Mouse (Mus musculus) yolk sac, embryonic 10.5 days (tissue): ENCODE measurements around the gene Zdhhc19.

Experiments used
- DNase-seq: peaks from one replicate; pipeline ENCODE4 v3.0.0-alpha.2; 2017; ENCODE audit warnings: low spot score

Gene Zdhhc19

GRCm38 (mm10) chr16:32495965-32496364 is at the start of gene Zdhhc19:
Gene Zdhhc19, plus strand, starts transcription at chr16:32496265.
- DNase-seq = no peak

GRCm38 (mm10) chr16:32446563-32447138 is 49.4 kb upstream of the Zdhhc19 start:
- no peak for DNase-seq

DNA sequence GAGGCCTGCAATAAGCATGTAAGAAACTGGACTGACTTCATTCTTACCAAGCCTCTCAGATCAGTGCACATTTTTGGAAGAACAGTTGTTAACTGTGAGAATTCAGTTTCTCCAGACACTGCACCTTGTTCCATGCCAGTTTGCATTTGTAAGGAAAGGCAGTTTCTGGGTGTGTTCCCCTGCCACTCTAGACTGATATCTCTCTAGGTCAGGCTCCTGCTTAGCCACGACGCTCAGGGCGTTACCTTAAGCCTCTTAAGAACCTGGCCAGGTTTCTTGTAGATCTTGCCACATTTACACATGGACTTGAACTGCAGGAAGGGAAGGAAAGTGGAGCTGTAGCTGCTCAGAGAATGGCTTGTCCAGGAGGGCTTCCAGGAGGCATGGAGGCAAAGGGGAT is 46.4 kb upstream of the Zdhhc19 start:
- no peak for DNase-seq

GRCm38 (mm10) chr16:32450133-32450532 is 45.9 kb upstream of the Zdhhc19 start:
- DNase-seq = no peak

GRCm38 (mm10) chr16:32453102-32453501 is 43.0 kb upstream of the Zdhhc19 start:
- DNase-seq = no peak

GRCm38 (mm10) chr16:32454646-32455045 is 41.4 kb upstream of the Zdhhc19 start:
- DNase-seq = no peak

DNA sequence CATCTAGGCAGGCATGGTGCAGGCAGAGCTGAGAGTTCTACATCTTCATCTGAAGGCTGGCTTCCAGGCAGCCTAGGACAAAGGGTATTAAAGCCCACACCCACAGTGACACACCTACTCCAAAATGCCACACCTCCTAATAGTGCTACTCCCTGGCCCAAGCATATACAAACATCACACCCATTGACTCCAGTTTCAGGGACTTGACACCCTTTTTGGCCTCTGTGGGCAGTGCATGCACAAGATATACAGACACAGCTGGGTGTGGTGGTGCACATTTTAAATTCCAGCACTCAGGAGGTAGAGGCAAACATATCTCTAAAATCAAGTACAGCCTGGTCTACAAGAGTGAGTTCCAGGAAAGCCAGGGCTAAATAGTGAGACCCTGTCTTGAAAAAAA is 40.0 kb upstream of the Zdhhc19 start:
- DNase-seq = no peak

DNA sequence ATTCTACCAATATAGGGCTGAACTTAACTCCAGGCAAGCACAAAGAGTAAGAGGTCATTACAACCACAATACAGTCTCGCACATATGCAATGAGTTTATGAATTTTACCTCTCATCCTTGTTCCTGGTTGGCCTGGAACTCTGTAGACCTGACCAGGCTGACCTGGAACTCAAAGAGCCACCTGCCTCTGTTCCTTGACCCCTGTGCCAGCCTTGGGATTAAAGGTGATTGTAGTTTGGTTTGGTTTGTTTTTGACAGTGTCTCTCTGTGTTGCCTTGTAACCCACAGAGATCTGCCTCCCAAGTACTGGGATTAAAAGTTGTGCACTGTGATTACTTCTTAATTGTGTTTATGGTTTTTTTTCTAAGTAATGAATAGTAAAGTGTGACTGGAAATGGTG is 39.3 kb upstream of the Zdhhc19 start:
- no peak for DNase-seq

- peak; percentile 25 for DNase-seq
Measured at GRCm38 (mm10) chr16:32457589-32458386, 38.3 kb upstream of the Zdhhc19 start.

- no peak for DNase-seq
Measured at GRCm38 (mm10) chr16:32460518-32460917, 35.5 kb upstream of the Zdhhc19 start.

DNA sequence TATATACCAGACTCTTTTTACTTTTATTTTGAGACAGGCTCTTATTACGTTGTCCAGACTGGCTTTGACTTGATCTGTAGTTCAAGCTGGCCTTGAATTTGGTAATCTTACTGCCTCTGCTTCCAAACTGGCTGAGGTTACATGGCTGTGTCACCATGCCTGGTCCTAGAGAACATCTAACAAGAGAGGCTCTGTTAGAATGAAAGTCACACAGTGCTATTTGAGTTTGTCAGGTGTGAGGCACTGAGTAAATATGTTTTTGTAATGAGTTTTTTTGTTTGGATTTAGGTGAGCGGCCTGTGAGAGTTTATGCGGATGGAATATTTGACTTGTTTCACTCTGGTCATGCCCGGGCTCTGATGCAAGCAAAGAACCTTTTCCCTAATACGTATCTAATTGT is 34.4 kb upstream of the Zdhhc19 start:
- DNase-seq = no peak

GRCm38 (mm10) chr16:32462950-32463349 is 33.1 kb upstream of the Zdhhc19 start:
- DNase-seq = no peak

DNA sequence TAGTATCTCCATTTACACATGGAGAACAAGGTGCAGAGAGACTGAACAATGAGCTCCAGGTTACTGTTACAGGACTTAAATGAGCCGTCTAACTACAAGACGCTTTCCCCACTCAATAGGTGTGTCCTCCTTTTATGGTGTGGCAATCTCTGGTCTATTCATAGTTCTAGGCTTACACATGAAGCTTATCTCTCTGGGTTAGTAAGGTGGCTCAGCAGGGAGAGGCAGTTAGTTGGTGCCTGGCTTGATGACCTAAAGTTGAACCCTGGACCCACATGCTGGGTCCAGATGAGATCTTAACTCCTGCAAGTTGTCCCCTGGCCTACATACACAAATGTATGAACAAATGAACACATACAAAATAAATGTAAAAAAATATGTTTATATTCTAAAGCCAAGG is 32.6 kb upstream of the Zdhhc19 start:
- DNase-seq = no peak

DNA sequence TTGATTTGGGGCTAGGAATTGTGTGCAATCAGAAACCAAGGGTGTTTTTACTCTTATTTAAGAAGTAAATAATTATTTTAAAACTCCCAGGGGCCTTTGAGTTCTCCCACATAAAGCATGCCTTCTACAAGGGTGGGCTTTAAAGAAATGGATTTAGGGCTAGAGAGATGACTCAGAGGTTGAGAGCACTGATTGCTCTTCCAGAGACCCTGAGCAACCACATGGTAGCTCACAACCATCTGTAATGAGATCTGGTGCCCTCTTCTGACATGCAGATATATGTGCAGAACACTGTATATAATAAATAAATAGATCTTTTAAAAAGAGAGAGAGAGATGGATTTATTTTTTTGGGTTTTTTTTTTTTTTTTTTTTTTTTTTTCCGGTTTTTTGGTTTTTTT is 31.2 kb upstream of the Zdhhc19 start:
- DNase-seq = no peak

GRCm38 (mm10) chr16:32468488-32468887 is 27.6 kb upstream of the Zdhhc19 start:
- no peak for DNase-seq

- DNase-seq = no peak
Measured at GRCm38 (mm10) chr16:32469404-32470105, 26.5 kb upstream of the Zdhhc19 start.

GRCm38 (mm10) chr16:32472276-32473015 is 23.6 kb upstream of the Zdhhc19 start:
- DNase-seq = no peak

DNA sequence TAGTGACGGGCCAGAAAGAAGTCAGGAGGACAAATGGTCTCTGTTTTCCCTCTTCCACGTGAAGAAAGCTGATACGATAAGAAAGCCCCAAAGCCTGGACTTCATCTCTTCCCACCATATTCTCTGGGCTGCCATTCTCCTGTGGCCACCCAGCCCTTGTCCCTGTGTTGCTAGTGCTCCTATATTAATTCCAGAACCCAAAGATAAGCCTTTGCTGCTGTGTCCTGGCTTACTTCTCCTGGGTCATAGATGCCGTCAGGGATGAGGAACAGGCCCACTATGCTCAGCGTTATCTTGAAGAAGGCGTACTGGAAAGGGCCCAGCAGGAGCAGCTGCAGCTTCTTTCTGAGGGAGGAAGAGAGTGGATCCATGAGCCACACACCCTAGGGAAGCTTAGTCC is 18.8 kb upstream of the Zdhhc19 start:
- no peak for DNase-seq

- DNase-seq = no peak
Measured at GRCm38 (mm10) chr16:32479415-32479814, 16.6 kb upstream of the Zdhhc19 start.

DNA sequence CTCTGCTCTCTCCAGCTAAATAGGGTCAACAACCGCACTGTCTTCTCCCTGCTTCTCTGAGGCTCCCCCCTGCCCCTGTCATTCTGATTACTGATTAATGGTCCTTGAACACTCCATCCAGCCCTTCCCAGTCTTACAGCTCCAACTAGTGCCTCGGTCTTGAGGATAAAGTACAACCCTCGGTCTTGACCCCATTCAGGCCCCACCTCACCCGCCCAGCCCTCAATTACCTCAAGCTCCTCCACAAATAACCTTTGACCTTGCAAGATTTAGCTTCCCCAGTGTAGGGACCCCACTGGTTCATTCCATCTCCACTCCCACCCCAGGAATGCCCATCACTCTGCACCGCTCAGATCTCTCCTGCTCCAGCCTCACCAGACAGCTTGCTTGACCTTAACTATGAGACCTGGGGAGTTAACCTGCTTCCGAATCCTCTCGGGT is 11.6 kb upstream of the Zdhhc19 start:
- DNase-seq = peak; percentile 92

GRCm38 (mm10) chr16:32485209-32485608 is 10.9 kb upstream of the Zdhhc19 start:
- DNase-seq = no peak

GRCm38 (mm10) chr16:32486046-32486445 is 10.0 kb upstream of the Zdhhc19 start:
- no peak for DNase-seq
